Mouse (Mus musculus) adrenal gland, postnatal 14 days (tissue): ENCODE data around the gene Cst12. TPM values are rescaled to one million over a fixed set of nuclear protein-coding genes. Genes with fewer than 3 reads are reported as not detected.

Source experiments
- total RNA-seq: library from RNA; stranded (reverse); gene quantifications from 2 replicates; pipeline ENCODE4 v1.2.3, GENCODE M21; 2021

Gene Cst12
- total RNA-seq, 1 experiment from 2014 or later: not detected

Other genes starting within 250 kb of the Cst12 start
- gene Nxt1, start 116.8 kb upstream of the Cst12 start, total RNA-seq: 20.2 and 20.8 TPM in 2 replicates
- 28.3 and 29.4 TPM in 2 replicates for gene Gzf1, start 108.3 kb upstream of the Cst12 start, total RNA-seq
- 4.5 and 7.9 TPM in 2 replicates for gene Napb, start 56.9 kb upstream of the Cst12 start, total RNA-seq
- gene Cstl1, start 39.0 kb upstream of the Cst12 start, total RNA-seq: not detected in 2 replicates
- not detected in 2 replicates for gene Cst11, start 17.9 kb upstream of the Cst12 start, total RNA-seq
- not detected in 2 replicates for gene 8030411F24Rik, start 7.4 kb upstream of the Cst12 start, total RNA-seq
- 52.6 and 64.7 TPM in 2 replicates for gene Cst8, start 9.4 kb downstream of the Cst12 start, total RNA-seq
- not detected in 2 replicates for gene Cst13, start 30.7 kb downstream of the Cst12 start, total RNA-seq
- not detected in 2 replicates for gene Cst9, start 45.8 kb downstream of the Cst12 start, total RNA-seq
- gene 9230104L09Rik, start 75.7 kb downstream of the Cst12 start, total RNA-seq: 0.93 and 2.4 TPM in 2 replicates
- gene Cst3, start 86.3 kb downstream of the Cst12 start, total RNA-seq: 867 and 955 TPM in 2 replicates
- gene Gm1330, start 213.9 kb downstream of the Cst12 start, total RNA-seq: not detected in 2 replicates
- not detected in 2 replicates for gene Gm10750, start 227.9 kb downstream of the Cst12 start, total RNA-seq